Mouse (Mus musculus) stomach, postnatal 0 days (tissue): ENCODE measurements around the gene Stard9.

Source experiments
- CTCF ChIP-seq: IDR thresholded peaks from 2 replicates; pipeline ENCODE4 v1.5.1; 2016; ENCODE audit warnings: antibody characterized with exemption, low read depth, mild to moderate bottlenecking, moderate library complexity
- EP300 ChIP-seq: optimal IDR thresholded peaks from 2 replicates; pipeline ENCODE3; 2016; ENCODE audit warnings: antibody characterized with exemption

DNA sequence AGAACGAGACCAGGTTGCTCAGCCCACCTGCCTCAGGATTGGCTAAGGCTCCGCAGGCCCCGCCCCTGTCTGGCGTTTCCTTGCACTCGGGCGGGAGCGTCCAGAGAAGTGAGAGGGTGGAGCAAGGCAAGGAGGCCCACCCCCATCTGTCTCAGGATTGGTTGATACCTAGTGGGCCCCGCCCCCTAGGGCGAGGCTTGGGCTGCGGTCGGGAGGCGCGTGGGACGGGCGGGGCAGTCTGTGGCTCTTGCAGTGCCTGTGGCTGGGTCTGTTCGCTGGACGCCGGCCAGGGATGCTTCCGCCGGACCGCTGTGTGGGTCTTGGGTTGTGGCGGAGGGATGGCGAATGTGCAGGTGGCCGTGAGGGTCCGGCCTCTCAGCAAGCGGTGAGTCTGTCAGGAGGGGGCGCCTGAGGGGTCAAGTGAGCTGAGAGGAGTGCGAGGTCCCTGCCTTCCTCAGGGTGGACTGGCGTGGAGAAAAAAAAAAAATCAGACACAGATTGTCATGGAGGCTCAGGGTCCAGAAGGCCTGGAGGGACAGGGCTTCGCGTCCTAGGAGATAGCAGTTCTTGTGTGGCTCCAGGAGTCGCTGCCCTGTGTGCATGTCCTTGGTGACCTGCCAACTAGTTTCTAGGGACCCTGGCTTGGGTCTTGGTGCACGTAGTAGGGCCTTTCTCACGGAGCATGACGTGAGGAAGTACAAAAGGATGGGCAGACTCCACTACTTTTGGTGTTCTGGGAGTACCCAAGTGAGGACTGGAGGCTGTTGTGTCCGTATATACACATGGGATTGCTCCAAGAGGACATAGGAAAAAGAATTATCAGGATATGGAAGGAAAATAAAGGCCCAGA lies at the start of gene Stard9:
- TF ChIP-seq EP300, result no peak
- peak; percentile 30; the same call in 1 of the 2 replicates for TF ChIP-seq CTCF
